Mouse (Mus musculus) ES-E14 (cell line): ENCODE results near the gene Zcchc7. TPM values are rescaled to one million over a fixed set of nuclear protein-coding genes. Genes with fewer than 3 reads are reported as not detected.
A peak's percentile ranks its signal among the peaks of the same experiment; 100 is the strongest.
"Not testable (repeated sequence)": the region's sequence is repeated elsewhere in the genome, so short reads cannot be mapped to it uniquely, and the experiment has no call there.

Experiments used
- DNase-seq: peaks from one replicate; pipeline ENCODE4 v3.0.0-alpha.2; 2013; ENCODE audit warnings: low read depth, low spot score
- H3K27ac ChIP-seq: 2 replicates; pipeline ENCODE4 v1.5.1; 2012; ENCODE audit warnings: low read depth, mild to moderate bottlenecking, low read length, moderate library complexity, mixed read lengths; ENCODE audit not compliant: poor library complexity, insufficient read depth, severe bottlenecking
- H3K36me3 ChIP-seq: 2 replicates; pipeline ENCODE4 v1.6.1; 2012; ENCODE audit warnings: mild to moderate bottlenecking, low read length, moderate library complexity, mixed read lengths; ENCODE audit not compliant: control insufficient read depth, poor library complexity, insufficient read depth, severe bottlenecking
- H3K4me1 ChIP-seq, 2 experiments: fragments of 150-350 bp in 1 of 2; sonication (generic) in 1 of 2; 2 replicates each; pipeline ENCODE4 v1.6.1; 2012; ENCODE audit warnings: low read length in 2 of 2, mild to moderate bottlenecking in 1 of 2, mixed read lengths in 1 of 2; ENCODE audit not compliant: control insufficient read depth in 2 of 2, insufficient read depth in 2 of 2, poor library complexity in 1 of 2
- H3K4me3 ChIP-seq, 2 experiments: fragments of 150-350 bp in 1 of 2; sonication (generic) in 1 of 2; 2 replicates each; pipeline ENCODE4 v1.5.1; 2012; ENCODE audit warnings: low read length in 2 of 2, low read depth in 1 of 2, mild to moderate bottlenecking in 1 of 2, mixed read lengths in 1 of 2; ENCODE audit not compliant: insufficient read depth in 1 of 2, poor library complexity in 1 of 2, severe bottlenecking in 1 of 2
- H3K9ac ChIP-seq: 2 replicates; pipeline ENCODE4 v1.6.1; 2012; ENCODE audit warnings: low read depth, mild to moderate bottlenecking, low read length, mixed read lengths; ENCODE audit not compliant: poor library complexity, insufficient read depth, severe bottlenecking
- H3K9me3 ChIP-seq: fragments of 150-350 bp; sonication (generic); 2 replicates; pipeline ENCODE4 v1.6.1; 2012; ENCODE audit warnings: low read depth, mild to moderate bottlenecking, low read length; ENCODE audit not compliant: control insufficient read depth, insufficient read depth
- CHD2 ChIP-seq: IDR thresholded peaks from 2 replicates; pipeline ENCODE4 v1.6.1; 2014; ENCODE audit warnings: mild to moderate bottlenecking, low read depth, low read length, inconsistent platforms
- HCFC1 ChIP-seq: IDR thresholded peaks from 2 replicates; pipeline ENCODE4 v1.6.1; 2012; ENCODE audit warnings: low read length, inconsistent platforms, borderline replicate concordance; ENCODE audit not compliant: insufficient read depth
- MAFK ChIP-seq: IDR thresholded peaks from 2 replicates; pipeline ENCODE4 v1.6.1; 2014; ENCODE audit warnings: mild to moderate bottlenecking, low read depth, low read length, inconsistent platforms; ENCODE audit not compliant: insufficient read depth
- ZC3H11A ChIP-seq: IDR thresholded peaks from 2 replicates; pipeline ENCODE4 v1.6.1; 2012; ENCODE audit warnings: low read depth, mild to moderate bottlenecking, inconsistent platforms, low read length, borderline replicate concordance
- ZNF384 ChIP-seq: IDR thresholded peaks from 2 replicates; pipeline ENCODE4 v1.6.1; 2012; ENCODE audit warnings: low read depth, low read length, inconsistent platforms
- in situ Hi-C, 2 experiments: fragments of 600-800 bp; cut with MboI; formaldehyde crosslinking; loops; one replicate each; pipeline ENCODE4 v1.15.1; 2025; ENCODE audit warnings: low sequenced_read_pairs in 2 of 2, inconsistent platforms in 1 of 2; ENCODE audit not compliant: unreplicated experiment in 2 of 2
- total RNA-seq: library from RNA; depleted of rRNA; stranded (reverse); fragments of 300-350 nt; gene quantifications from 2 replicates; pipeline ENCODE4 v1.2.3, GENCODE M21; 2012

Zcchc7 gene
- total RNA-seq, 1 experiment: 25.1 TPM

DNA sequence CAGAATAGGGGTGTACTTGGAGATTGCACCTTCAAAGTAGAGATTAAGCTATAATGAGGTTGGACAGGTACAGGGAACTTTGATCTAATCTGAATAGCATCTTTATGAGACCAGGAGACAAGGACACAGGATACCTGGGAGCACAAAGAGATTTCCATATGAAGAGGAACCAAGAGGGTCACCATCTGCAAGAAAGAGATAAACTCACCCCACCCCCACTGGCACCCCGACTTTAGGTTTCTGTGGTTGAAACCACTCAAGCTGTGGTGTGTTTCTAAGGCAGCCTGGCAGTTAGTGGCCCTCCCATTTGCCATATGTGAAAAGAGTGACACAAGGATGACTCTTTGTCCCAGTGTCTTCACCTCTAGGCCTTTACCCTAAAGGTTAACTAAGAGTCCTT, 186.6 kb downstream of the Zcchc7 start:
- no peak overlapping the region for H3K4me3 ChIP-seq
- no peak for DNase-seq
- H3K9ac ChIP-seq: no peak overlapping the region
- H3K4me1 ChIP-seq: peaks cover 0 to 2% of the 10 kb centered on the region in 2 experiments; a peak in 1 of 4 replicates
- no peak overlapping the region for H3K27ac ChIP-seq
- no peaks in the 10 kb centered on the region for H3K36me3 ChIP-seq
- in situ Hi-C loops: no loop called here
- TF ChIP-seq ZNF384 (no peak), MAFK (no peak), CHD2 (no peak), HCFC1 (no peak), ZC3H11A (no peak)
- H3K9me3 ChIP-seq: no peaks in the 10 kb centered on the region

DNA sequence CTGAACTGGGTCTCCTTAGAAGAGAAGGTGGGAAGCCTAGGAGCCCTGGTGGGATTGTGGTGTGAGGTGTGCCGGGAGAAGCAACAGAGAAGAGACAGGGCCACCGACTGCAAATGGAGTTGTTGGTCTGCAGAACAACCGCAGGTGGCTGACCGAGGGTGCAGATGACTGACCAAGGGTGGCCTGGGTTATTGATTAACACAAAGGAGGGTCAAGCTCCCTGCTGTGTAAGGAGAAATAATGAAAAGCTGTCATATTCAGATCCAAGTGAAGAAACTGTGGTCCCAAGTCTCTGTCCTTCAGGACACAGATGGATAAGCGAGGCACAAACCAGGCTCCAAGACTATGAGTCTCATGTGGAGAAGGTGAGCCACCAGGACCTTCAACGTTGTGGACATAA, 187.8 kb downstream of the Zcchc7 start:
- no peak for DNase-seq
- Histone ChIP-seq H3K4me3 (no peak overlapping the region), H3K27ac (no peak overlapping the region), H3K9ac (no peak overlapping the region), H3K36me3 (no peaks in the 10 kb centered on the region), H3K4me1 (peaks cover 7 to 10% of the 10 kb centered on the region in 2 experiments; a peak in 3 of 4 replicates), H3K9me3 (no peaks in the 10 kb centered on the region)
- in situ Hi-C loops: no loop called here
- TF ChIP-seq HCFC1: no peak
- TF ChIP-seq ZNF384: no peak
- no peak for TF ChIP-seq ZC3H11A
- TF ChIP-seq CHD2: no peak
- no peak for TF ChIP-seq MAFK

DNA sequence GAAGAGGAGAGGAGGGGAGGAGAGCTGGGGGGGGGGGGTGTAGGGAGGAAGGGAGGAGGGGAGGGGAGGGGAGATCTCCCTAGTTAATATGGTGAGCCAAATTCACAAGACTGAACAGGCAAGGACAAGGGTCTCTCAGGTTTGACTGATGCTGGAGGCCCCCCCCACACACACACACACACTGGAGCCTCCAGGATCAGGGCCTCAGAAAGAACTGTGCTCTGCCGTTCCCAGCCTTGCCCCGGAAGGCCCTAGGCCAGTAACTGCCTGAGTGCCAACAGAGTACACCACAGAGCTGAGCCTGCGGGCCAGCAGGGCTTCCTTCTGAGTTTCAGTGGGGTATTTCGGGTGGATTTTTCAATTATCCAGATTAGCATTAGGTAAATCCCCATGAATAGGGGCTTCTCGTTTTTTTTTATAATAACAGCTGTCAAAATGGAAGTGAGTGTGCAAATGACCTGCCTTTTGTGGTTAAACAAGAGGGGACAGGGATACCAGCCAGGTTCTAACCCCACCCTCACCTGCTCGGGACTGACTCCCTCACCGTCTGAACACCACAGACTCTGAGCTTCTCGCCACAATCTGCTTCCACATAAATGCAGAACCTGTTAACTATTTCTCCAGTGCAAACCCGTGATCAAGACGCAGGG, 188.9 kb downstream of the Zcchc7 start:
- TF ChIP-seq MAFK: no peak
- TF ChIP-seq ZC3H11A: no peak
- no peak for TF ChIP-seq CHD2
- no peak for TF ChIP-seq ZNF384
- TF ChIP-seq HCFC1: no peak
- no peak overlapping the region for H3K9ac ChIP-seq
- DNase-seq: no peak
- H3K27ac ChIP-seq: peak overlapping the region; percentile 14; the same call in 1 of the 2 replicates
- H3K4me3 ChIP-seq: no peak overlapping the region
- no peaks in the 10 kb centered on the region for H3K9me3 ChIP-seq
- in situ Hi-C loops: no loop called here
- H3K4me1 ChIP-seq: peaks cover 12 to 13% of the 10 kb centered on the region in 2 experiments
- no peaks in the 10 kb centered on the region for H3K36me3 ChIP-seq

DNA sequence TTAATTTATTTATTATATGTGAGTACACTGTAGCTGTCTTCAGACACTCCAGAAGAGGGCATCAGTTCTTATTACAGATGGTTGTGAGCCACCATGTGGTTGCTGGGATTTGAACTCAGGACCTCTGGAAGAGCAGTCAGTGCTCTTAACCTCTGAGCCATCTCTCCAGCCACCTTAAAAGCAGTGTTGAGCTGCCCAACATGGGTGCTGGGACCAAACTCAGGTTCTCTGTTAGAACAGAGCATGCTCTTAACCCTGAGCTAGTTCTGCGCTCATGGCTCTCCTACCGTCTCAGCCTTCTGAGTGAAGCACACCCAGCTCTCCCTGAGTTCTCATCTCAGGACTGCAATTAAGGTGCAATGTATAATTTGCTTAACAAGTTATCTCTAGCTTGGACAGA, 190.4 kb downstream of the Zcchc7 start:
- H3K9me3 ChIP-seq, H3K27ac ChIP-seq, H3K4me3 ChIP-seq, H3K36me3 ChIP-seq, DNase-seq, in situ Hi-C loops, H3K9ac ChIP-seq: not testable (repeated sequence)
- H3K4me1 ChIP-seq: peaks cover 12 to 17% of the 10 kb centered on the region in 2 experiments

DNA sequence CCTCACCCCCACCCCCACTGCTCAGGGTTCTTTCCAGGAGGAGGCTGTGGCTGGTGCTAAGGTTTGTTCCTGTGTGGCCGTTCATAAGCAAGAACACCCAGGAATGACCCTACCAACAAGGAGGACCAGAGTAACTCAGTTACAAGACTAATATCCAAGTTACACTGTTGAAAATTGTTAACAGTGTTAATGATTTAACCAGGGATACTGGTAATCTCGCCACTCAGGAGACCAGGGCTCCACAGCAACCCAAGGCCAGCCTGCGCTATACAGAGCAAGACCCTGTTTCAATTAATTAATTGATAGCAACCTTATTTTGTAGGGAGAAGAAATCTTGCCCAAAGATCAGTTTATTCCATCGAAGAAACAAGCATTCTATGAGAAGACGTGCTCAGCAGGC, 191.8 kb downstream of the Zcchc7 start:
- TF ChIP-seq CHD2 (no peak), MAFK (no peak), HCFC1 (no peak), ZNF384 (no peak), ZC3H11A (no peak)
- in situ Hi-C loops: no loop called here
- Histone ChIP-seq H3K4me3 (no peak overlapping the region), H3K4me1 (peaks cover 10 to 17% of the 10 kb centered on the region in 2 experiments), H3K27ac (peak overlapping the region; percentile 20; the same call in 1 of the 2 replicates), H3K9ac (no peak overlapping the region), H3K36me3 (no peaks in the 10 kb centered on the region), H3K9me3 (no peaks in the 10 kb centered on the region)
- DNase-seq: no peak
